Mouse (Mus musculus) C2C12 (cell line): Measurements from ENCODE around the gene Cd47.

Source experiments
- CEBPB ChIP-seq: IDR thresholded peaks from one replicate; pipeline ENCODE4 v1.6.1; 2011; ENCODE audit warnings: low read depth, mild to moderate bottlenecking, control low read depth, moderate library complexity
- CTCF ChIP-seq: IDR thresholded peaks from one replicate; pipeline ENCODE4 v1.5.1; 2011; ENCODE audit not compliant: control insufficient read depth, insufficient read depth, insufficient read length
- FOSL1 ChIP-seq: IDR thresholded peaks from one replicate; pipeline ENCODE4 v1.8.0; 2011; ENCODE audit warnings: mild to moderate bottlenecking, low read length; ENCODE audit not compliant: poor library complexity, insufficient read depth, severe bottlenecking
- MAX ChIP-seq: IDR thresholded peaks from one replicate; pipeline ENCODE4 v1.6.1; 2011; ENCODE audit warnings: mild to moderate bottlenecking, control low read depth
- MYOD1 ChIP-seq: IDR thresholded peaks from one replicate; pipeline ENCODE4 v1.6.1; 2011; ENCODE audit warnings: low read depth; ENCODE audit not compliant: control insufficient read depth, insufficient read length
- USF1 ChIP-seq: IDR thresholded peaks from one replicate; pipeline ENCODE4 v1.6.1; 2011; ENCODE audit warnings: low read depth, mild to moderate bottlenecking, control low read depth, moderate library complexity

- TF ChIP-seq CTCF (no peak), MAX (no peak), USF1 (no peak), FOSL1 (no peak), CEBPB (no peak), MYOD1 (no peak)
These were observed 48.3 kb downstream of the Cd47 start for GRCm38 (mm10) chr16:49848651-49849050.
